Mouse (Mus musculus) 3134 (cell line): Measurements from ENCODE around the gene Cntn5.

Experiments
- DNase-seq: peaks from one replicate; pipeline ENCODE4 v3.0.0-alpha.2; 2011; ENCODE audit warnings: low spot score; ENCODE audit not compliant: insufficient read length; ENCODE audit errors: extremely low read depth

Gene Cntn5

DNA sequence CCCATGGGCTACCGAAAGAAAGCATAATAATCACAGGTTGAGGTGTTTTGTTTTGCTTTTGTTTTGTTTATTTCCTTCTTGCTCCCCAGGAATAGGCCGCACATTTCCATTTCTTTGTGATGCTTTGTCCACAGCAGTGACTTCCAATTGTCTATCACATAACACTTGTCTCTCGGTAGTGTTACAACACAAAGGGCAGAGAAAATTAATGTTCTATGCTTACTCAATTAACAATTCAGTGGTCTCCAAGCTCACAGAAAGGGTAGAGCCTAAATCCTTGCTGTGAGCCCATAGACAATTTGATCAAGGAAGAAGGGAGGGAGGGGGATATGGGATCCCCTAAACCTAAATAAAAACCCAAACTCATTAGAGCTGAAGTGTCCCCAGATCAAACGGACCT, 671.2 kb downstream of the Cntn5 start:
- DNase-seq = no peak

DNA sequence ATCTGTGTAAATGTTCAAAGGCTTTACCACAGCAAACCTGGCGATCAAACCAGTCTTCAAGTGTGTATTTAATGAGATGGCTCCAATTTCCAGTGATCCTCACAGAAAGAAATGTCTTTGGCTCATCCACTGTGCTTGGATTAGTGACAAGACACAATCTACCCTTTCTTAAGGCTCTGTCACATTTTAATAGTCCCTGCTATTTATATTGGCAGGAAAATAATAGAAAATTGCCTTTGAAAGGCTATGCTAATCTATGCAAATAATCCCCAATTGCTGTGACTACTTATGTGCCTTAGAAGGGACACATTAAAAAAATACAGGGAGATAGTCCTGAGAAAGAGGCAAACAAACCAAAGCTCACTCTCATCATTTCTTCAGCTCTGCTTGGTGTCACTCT, 672.5 kb downstream of the Cntn5 start:
- DNase-seq = no peak

DNA sequence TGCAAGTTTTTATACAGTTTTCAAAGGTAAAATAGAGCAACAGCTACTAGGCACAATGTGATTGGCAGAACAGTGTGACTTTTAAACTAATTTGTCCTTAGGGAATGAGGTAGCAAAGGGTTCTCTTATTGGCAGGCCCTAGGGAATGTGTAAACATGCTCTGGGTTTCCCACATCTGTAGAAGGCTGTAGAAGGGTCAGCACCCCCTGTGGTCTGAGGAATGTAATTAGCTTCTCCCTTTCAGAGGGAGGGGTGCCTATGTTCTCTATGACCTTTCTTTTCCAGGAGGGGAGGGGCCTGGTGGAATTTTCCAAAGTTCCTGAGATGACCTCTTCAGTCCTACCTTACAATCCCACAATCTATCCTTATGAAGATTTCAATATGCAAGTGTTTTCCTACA, 673.6 kb downstream of the Cntn5 start:
- no peak for DNase-seq

DNA sequence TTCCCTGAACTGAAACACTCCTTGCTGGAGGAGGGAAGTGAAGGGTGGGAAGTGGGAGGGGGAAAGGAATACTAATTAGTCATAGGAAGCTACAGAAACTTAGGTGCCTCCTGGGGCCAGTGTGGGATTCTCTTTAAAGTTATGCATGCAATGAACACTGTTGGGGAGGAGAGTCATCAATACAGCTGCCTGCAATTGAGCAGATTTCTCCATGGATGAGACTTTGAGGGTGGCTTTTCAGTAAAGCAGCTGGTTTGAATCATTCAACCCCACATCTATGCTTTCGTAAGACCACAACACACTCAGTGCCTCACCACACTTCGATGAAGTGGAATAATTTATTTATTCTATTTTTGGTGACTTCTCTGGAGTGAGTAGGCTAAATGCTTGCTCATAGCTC, 674.9 kb downstream of the Cntn5 start:
- no peak for DNase-seq

DNA sequence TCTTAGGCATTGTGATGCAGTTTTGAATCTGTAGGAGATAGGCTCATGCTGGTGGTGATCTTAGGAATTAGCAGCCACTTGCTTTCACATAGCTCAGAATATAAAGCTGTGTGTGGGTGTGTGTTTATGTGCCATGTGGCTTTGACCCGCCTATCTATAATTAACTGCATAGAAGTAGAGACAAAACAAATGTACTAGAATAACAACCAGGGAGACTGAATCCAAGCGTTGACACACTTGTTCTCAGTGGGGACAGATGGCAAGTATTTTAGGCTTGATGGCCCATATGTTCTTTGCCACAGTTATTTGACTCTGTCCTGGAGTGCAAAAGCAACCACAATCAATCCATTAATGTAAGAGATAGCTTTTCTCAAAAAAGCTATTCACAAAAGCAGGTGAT, 678.6 kb downstream of the Cntn5 start:
- no peak for DNase-seq

DNA sequence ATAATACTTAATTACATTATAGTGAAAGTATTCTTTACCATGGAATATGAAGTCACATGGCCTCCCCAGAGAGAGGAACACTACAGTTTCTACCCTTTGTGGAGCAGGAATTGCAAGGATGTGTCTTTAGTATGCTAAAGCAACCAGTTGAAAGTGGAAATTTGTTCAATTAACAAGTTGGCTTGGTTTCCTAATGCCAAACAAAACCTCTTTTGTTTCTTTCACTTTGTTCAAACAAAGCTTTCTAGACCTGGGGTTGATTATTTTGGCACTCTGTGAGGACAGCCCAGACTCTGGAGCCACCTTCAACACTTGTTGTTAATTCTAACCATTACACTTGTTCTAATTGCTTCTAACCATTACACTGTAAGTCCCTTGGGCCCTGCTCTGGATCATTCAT, 718.5 kb downstream of the Cntn5 start:
- no peak for DNase-seq

DNA sequence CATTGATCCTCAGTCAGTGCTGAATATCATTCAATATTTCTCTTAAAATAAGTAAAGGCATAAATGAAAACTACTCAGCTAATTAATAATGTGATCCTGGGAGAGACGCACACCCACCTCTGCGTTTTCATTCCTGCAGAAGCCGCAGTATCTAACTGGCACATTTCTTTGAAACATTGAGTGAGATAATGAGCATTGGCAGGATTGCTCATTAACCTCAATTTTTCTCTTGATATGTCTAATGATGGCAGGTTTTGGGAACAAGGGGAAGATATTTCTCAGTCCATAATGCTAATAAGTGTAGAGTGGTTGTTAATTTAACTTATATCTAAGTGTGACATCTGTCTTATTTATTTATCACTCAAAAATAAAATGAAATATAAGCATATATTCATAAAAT, 734.0 kb downstream of the Cntn5 start:
- DNase-seq = no peak

DNA sequence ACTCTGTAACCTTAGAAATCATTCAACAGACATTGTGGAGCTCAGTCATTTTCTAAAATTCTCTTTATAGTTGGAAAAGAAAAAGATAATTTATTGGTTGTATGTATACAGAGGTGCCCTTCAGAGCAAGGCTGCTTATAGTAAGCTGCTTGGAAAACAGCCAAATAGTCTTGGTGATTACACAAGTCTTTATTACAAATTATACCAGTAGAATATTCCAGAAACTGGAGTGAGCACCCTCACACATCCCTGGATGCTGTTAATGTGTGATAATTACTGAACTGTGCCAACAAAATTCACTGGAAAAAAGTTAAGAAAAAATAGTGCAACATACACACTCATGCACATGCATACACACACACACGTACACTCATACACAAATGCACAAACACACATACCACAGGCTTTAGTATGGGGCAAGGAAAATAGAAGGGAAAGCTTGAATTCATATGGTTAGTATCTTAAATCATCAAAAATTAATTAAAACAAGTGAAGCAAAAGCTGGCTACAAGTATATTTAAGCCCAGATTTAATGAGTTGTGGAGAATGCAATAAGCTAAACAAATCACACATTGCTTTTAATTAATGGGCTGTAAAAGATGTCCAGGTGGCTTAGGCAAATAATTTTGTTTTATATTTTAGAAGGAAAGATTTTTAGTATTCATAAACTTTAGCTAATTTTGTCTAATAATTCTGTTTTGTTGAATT, 783.1 kb downstream of the Cntn5 start:
- DNase-seq = no peak

DNA sequence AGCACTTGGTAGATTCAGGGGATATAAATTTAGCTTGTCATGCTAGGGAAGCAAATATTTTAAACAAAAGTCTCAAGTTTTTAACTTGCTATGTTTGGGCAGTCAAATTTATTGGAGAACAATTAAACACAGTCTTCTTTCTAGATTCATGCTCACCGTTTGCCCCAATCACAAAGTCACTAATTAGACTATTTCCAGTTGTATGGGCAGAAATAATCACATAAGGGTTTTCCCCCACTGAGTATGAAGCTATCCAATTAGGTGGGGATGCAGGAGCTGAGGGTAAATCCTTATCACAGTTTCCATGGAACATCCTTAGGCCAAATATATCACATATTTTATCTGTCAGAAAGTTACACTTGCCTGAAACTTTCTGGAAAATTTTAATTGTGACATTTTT, 788.0 kb downstream of the Cntn5 start:
- no peak for DNase-seq

DNA sequence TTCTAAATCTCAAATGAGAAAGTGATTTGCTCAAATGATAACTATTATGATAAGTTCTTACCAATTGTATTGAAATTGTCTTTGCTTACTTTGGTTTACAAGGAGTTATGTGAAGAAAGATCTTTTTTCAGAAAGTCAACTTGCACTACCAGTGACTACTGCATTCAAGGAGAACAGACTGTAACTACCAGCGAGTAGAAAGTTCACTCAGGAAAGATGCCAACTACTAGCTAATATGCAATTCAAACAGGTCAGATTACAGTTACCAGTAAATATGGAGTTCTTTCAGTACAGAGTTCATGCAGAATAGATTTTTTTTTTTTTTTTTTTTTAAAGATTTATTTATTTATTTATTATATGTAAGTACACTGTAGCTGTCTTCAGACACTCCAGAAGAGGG, 795.4 kb downstream of the Cntn5 start:
- DNase-seq = no peak

DNA sequence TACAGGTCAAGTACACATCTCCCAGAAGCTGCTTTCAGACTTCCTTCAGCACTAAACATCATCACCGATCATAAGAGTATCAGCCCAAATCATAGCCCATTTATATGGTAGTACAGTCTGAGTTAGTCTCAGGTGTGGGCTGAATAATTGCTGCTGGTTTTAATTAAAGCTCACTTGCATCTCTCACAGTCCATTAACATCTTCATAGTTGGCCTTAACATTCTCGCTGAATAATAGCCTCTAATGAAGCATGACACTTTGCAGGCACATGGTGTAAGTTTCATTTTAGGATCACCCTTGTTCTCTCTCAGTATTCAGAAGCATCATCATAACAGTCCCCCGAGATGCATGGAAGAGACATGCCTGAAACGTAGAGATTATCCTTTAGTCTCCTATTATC, 796.7 kb downstream of the Cntn5 start:
- no peak for DNase-seq

DNA sequence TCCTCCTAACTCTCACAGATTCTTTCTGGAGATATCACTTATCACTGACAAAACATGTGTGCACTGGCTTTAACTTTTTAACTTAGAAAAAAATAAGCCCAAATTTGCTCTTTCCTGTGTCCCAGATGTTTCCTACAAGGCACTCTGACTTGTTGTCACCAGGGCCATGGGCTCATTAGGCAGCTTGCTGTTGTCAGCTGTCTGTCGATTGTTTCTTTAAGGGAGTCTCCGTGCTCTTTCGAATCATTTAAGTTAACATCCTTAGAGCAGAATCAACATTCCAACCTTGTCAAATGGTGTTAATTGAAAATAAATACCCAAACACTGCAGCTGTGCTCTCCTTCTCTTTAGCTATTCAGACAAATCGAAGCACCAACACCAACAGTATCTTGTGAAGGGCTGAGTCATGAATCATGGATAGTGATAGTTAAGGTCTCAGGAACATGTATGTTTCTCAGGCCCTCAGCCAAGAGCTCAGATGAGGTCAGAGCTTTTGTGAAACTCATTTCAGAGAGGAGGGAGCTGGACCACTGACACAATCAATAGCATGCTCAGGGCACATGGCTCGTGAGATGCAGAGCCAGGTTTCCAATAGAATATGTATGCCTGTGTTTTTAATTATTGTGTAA, 802.6 kb downstream of the Cntn5 start:
- DNase-seq = no peak

DNA sequence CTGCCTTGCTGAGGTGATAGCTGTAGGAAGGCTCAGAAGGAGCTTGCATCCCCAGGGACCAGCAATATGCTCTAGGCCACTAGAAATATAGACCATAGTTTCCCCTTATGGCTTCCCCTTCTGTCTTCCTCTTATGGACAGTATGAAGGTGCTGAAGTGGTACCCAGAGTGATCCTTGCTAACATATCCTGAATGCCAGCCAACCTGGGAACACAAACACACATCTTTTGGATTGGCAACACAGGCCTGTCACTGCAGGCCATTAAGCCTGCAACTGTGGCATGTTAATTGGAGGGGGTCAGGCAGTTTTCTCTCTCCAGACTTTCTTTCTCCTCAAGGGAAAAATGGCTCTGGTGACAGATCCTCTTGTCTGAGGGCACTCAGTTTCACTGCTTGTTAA, 828.3 kb downstream of the Cntn5 start:
- DNase-seq = no peak

DNA sequence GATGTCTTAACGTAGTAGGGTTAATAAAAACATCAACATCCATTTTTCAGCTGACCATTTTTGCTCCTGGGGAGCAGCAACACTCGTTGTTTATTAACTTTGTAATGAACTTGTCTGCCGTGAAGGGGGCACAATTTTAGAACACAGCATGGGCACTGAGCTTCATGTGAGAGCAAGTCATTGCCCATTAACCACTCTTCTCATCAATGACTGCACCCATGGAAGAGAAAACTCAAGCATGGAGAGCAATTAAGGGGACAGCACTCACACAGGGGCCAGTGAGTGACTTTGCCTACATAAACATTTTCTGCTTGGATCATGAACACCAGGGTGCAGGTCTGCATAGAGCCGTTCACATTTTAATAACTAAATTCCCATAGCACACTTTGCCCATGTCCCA, 831.2 kb downstream of the Cntn5 start:
- DNase-seq = no peak

DNA sequence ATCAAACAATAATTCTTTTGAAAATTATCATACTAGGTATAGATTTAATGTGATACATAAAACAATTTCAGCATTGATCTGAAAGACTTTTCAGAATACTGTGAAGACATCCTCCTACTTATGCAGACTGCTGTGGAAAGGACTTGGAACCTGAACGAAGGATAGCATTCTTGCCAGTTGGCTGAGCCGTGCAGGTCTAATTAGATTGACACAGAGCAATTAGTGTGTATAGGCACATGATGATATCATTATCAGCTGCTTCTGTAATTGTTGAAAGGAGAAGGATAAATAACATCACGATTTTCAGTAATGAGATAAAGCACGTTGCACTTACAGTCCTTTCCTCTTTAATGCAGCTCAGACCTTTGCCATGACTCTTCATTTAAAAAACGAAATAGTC, 831.7 kb downstream of the Cntn5 start:
- no peak for DNase-seq

DNA sequence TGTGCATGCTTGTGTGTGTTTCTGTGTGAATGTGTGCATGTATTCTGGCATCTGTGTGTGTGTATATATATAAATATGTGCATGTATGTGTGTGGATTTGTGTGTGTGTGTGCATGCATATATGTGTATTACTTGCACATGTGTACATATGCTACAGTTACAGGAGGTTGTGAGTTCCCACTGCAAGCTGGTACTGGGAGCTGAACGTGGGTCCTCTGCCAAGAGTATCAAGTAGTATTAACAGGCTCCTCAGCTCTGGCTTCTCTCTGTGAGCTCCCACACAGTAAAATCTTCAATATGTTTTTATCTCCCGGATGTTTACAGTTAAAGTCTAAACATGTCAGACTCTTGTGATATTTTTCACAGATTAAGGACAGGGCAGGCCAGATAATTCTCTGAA, 833.3 kb downstream of the Cntn5 start:
- no peak for DNase-seq

DNA sequence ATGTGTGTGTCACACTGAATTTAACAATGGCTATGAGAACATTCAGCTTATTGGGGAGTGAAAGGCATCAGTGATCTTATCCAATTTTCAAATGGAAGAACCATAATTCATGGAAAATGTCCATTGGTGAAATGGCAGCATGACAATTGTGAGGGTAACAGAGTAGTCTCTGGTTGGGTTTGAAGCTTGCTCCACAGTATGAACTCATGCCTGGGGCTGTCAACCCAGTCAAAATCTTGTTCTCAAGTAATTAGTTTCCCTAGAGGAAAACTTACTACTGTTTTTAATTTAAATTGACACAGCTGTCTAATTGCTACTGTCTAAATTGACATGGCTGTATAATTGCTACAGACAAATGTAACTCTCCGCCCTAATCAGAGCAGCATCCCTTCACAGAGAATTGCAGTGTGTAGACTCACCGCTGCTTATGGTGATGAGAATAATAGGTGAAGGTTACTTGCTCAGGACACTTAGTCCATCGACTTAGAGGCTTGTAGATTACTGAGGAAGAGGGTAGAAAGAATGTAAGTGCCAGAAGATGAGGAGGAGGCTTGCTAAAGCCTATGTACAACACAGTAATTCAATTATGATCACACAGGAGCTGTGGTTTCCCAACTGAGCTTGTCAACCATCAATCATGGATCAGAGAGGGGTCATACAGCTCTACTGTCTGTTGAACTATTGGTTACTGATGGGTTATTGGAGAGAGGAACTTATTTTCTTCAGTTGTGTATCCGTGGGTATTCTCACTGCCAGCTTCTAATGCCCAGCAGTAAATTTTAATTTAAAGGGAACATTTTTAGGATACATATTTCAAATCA, 859.4 kb downstream of the Cntn5 start:
- DNase-seq = no peak

DNA sequence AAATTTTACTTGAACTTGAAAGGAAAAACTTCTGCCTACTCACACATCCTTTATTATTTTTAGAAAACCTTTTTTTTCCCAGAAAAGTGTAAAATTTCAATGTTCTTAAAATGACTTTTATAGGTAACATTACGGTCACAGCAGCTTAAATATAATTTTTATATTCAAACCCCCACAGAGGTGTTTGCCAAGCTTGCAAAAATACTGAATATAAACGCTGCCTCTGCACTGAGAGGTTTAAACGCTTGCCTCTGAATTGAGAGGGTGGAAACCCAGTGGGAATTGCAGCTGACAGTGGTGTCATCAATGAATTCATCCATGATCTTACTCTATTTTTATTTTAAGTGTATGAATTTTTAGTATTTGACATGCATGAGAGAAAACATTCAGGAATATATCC, 861.6 kb downstream of the Cntn5 start:
- DNase-seq = no peak

DNA sequence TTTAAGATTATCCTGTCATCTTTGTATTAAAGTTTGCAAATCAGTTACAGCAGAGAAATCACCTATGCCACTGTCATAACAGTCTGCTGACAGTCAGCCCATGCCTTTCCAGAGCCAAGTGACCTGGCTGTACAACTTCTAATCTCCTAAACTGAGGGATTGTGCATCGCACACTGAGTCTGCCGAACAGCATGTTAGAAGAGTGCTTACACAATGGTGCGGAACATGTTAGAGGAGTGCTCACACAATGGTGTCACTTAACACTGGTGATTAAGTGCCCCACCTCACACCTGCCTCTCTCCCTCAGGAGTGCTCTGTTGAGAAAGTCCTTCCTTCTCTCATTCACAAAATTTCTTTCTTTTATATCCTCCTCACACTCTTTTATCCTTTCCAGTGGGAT, 889.4 kb downstream of the Cntn5 start:
- no peak for DNase-seq

DNA sequence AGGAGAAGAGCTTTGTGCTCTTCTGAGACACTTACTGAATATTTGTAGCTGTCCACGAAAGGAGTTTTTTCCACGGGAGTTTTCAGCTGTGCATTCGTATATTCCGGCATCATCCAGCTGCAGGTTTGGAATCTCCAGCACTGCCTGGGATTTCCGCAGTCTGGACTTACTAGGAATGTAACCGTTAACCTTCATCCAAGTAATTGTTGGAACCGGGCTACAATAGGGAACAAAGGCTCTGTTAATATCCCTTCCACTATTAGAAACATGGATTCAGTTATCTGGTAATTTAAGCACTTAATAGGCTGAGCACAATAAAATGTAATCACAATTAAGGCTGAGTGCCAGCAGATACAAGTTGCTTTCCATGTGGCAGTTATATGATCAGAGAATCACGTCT, 920.5 kb downstream of the Cntn5 start:
- DNase-seq = no peak

DNA sequence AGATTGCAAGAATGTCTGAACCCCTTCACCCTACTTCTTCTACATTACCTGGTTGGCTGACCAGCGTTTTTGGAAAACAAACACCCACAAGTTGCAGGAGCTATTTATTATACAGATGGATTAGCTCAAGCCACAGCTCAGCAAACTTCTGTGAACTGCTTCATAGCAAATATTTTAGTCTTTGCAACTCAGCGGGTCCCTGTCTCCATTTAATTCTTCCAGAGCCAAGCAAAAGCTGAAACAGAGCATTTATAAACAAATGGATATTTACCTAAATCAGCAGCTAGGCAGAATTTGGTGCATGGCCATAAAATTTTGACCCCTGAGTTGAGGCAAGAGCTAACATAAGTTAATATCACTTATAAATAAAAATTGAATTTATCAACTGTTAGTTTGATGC, 921.4 kb downstream of the Cntn5 start:
- no peak for DNase-seq

DNA sequence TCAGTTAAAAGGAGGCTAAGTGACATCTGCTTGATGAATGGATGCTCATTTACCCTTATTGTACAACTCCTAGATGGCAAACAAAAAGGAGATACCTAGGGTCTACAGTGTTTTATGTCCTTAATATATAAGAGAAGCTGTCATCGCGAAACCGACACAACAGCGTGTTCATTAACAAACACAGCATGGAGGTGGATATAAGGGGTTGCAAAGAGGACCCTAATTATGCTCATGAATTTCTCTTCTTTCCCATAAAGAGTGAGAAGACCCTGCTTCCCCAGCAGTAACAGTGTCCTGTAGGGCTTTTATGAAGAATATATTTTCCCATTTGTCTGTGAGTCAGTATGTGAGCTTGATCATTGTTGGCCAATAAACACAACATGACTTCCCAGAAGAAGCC, 939.2 kb downstream of the Cntn5 start:
- DNase-seq = no peak
